Mouse (Mus musculus): ENCODE measurements around the gene Homer3.

DNA sequence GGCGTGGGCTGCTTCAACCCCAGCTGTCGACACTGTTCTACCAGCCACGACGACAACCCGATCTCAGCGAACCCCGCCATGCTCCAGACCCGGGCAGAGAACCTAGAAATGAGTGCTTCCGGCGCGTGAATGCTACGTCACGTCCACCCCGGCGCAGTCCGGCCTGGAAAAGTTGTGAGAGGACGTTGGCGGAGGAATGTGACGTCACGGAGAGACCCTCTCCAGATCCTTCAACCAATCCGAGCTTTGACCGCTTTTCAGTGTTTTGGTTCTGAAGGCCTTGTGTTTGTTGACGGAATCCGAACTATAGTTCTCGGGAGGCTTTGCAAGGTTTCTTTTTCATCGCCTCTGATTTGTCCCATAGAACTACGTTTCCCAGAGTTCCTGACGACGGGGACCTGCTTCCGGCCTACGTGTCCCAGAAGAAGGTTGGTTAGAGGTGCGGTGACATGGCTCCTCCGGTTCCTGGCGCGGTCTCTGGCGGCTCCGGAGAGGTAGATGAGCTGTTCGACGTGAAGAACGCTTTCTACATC lies 19.8 kb downstream of the Homer3 start, which contains the start of the genes Ddx49 and Cope:
- TF ChIP-seq POLR2A (IDR thresholded peaks at IDR 0.05; ENCODE audit: borderline replicate concordance, control insufficient read depth, low read depth, low read length) (peak; percentile 75; the same call in 1 of the 2 replicates), CTCF (IDR thresholded peaks at IDR 0.05; ENCODE audit: control insufficient read depth, insufficient read depth, low read length) (no peak)

Data from bone marrow, adult 2 months (tissue).